Mouse (Mus musculus) MEL (cell line): ENCODE measurements at regions not wholly inside any gene's neighbourhood (a gene's known extent, or its start where the extent isn't known, plus 50 kb on each side); places are given as distances from the start of the nearest gene placed in this dataset.

Experiments
- CTCF ChIP-seq, 3 experiments: IDR thresholded peaks in 2 of 3; conservative IDR thresholded peaks in 1 of 3; 2 replicates each; pipeline ENCODE4 v1.5.1; 2011 to 2012; ENCODE audit warnings: low read length in 3 of 3, low read depth in 2 of 3, mild to moderate bottlenecking in 2 of 3, improper control_type of control experiment in 1 of 3, inconsistent platforms in 1 of 3, mixed read lengths in 1 of 3, moderate library complexity in 1 of 3; ENCODE audit not compliant: control insufficient read depth in 1 of 3, insufficient read depth in 1 of 3, poor library complexity in 1 of 3, severe bottlenecking in 1 of 3
- ELF1 ChIP-seq: IDR thresholded peaks from 2 replicates; pipeline ENCODE4 v1.6.1; 2014; ENCODE audit warnings: low read depth, mild to moderate bottlenecking, inconsistent platforms, low read length, improper control_type of control experiment, moderate library complexity
- EP300 ChIP-seq, 2 experiments: IDR thresholded peaks; 2 replicates each; pipeline ENCODE4 v1.6.1; 2011; ENCODE audit warnings: improper control_type of control experiment in 2 of 2, low read length in 2 of 2, low read depth in 1 of 2, mild to moderate bottlenecking in 1 of 2
- GATA1 ChIP-seq: IDR thresholded peaks from 2 replicates; pipeline ENCODE4 v1.6.1; 2011; ENCODE audit warnings: low read depth, low read length, improper control_type of control experiment
- MAFK ChIP-seq: IDR thresholded peaks from 2 replicates; pipeline ENCODE4 v1.6.1; 2011; ENCODE audit warnings: low read depth, mild to moderate bottlenecking, low read length, improper control_type of control experiment, borderline replicate concordance
- MYC ChIP-seq: IDR thresholded peaks from 2 replicates; pipeline ENCODE4 v1.6.1; 2011; ENCODE audit warnings: low read depth, mild to moderate bottlenecking, low read length, improper control_type of control experiment, moderate library complexity
- POLR2A ChIP-seq, 2 experiments: IDR thresholded peaks; 2 replicates each; pipeline ENCODE4 v1.6.1; 2011 to 2012; ENCODE audit warnings: low read length in 2 of 2, mild to moderate bottlenecking in 2 of 2, control low read depth in 1 of 2, improper control_type of control experiment in 1 of 2, low read depth in 1 of 2, moderate library complexity in 1 of 2; ENCODE audit not compliant: control insufficient read depth in 1 of 2, insufficient read depth in 1 of 2, poor library complexity in 1 of 2
- SIN3A ChIP-seq: IDR thresholded peaks from 2 replicates; pipeline ENCODE4 v1.6.1; 2012; ENCODE audit warnings: low read length, improper control_type of control experiment, inconsistent platforms
- TAL1 ChIP-seq: IDR thresholded peaks from 2 replicates; pipeline ENCODE4 v1.6.1; 2012; ENCODE audit warnings: mild to moderate bottlenecking, inconsistent platforms, low read length, moderate library complexity, mixed read lengths
- ZNF384 ChIP-seq: IDR thresholded peaks from 2 replicates; pipeline ENCODE4 v1.6.1; 2012; ENCODE audit warnings: low read depth, mild to moderate bottlenecking, inconsistent platforms, low read length, improper control_type of control experiment

GRCm38 (mm10) chr6:13982606-13983389 is 111.5 kb upstream of the 2610001J05Rik start:
- TF ChIP-seq ZNF384 (no peak), POLR2A (IDR thresholded peaks at IDR 0.05; ENCODE audit: control insufficient read depth in 1 of 2, insufficient read depth in 1 of 2, low read depth in 1 of 2, low read length in 2 of 2, poor library complexity in 1 of 2) (no peak), CTCF (IDR thresholded peaks at IDR 0.05 in 2 of 3, conservative IDR thresholded peaks at IDR 0.05 in 1 of 3; ENCODE audit: control insufficient read depth in 1 of 3, insufficient read depth in 1 of 3, low read depth in 2 of 3, low read length in 3 of 3, poor library complexity in 1 of 3, severe bottlenecking in 1 of 3) (no peak), TAL1 (peak; percentile 39), ELF1 (no peak), EP300 (IDR thresholded peaks at IDR 0.05; ENCODE audit: low read depth in 1 of 2, low read length in 2 of 2) (peak; percentile 62 to 71), GATA1 (peak; percentile 26; the same call in 1 of the 2 replicates), MYC (peak; percentile 78), SIN3A (peak; percentile 54), MAFK (no peak)
